Mouse (Mus musculus): ENCODE measurements around the gene Dedd2. TPM values are rescaled to one million over a fixed set of nuclear protein-coding genes. Genes with fewer than 3 reads are reported as not detected.

The Dedd2 gene
- polyA plus RNA-seq, 1 experiment from 2014 or later: 18.2 TPM

DNA sequence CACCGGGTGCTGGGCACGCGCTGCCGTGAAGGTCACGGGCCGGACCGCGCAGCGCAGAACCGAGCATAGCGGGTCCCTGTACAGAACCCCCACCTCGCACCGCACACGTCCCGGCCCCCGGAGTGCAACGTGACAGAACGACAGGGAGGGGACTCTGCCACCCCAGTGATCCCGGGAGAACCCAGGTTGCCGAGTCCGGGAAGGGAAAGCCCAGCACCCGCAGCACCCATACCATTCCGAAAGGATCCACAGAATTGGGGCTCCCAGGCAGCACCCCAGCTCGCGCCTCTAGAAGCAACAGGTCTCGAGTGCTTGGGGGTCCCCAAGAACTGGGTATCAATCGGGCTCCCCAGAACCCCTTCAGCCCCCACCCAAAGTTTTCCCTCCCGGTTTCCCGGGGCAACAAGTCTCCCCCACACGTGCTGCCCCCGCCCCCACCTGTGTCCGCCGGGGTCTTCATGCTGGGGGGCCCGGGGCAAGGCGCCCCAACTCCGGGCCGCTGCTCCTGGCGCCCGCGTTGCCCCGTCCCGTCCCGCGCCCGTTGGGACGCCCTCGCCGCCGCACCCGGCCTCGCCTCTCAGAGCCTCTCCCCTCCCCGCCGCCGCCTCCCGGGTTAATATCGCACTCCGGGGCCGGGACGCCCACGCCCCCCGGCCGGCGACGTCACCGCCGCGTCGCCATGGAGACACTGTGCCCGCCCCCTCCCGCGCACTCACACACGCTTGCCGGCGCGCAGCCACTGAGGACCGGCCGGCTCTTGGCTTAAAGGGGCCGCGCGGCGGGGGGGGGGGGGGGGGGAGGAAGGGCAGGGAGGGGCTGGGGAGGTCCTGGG lies 29.9 kb upstream of the Dedd2 start, which contains the start of gene Erf:
Gene Erf (minus strand): TSS at position 621 of the 832 bp plus-strand sequence.
- Histone ChIP-seq H3K27ac (ENCODE audit: low read length) (peak within 1 kb of the TSS; percentile 99), H3K4me2 (replicated peaks; ENCODE audit: low read depth, low read length) (peak within 1 kb of the TSS; percentile 79), H3K9ac (replicated peaks; ENCODE audit: low read depth) (peak within 1 kb of the TSS; percentile 91), H3K27me3 (replicated peaks; ENCODE audit: insufficient read depth, low read length) (no peaks in the 10 kb centered on the region), H3K9me3 (ENCODE audit: low read length) (no peaks in the 10 kb centered on the region), H3K4me1 (ENCODE audit: insufficient read depth, low read depth, low read length) (peaks cover 29% of the 10 kb centered on the region), H3K36me3 (ENCODE audit: insufficient read depth, low read length) (no peaks in the 10 kb centered on the region; the same call in 1 of the 2 replicates), H3K4me3 (ENCODE audit: low read depth, low read length) (peak within 1 kb of the TSS; percentile 93)
- peak; percentile 87 for ATAC-seq
- 1% methylated on average over 54 of the region's 81 CpGs for WGBS
- TF ChIP-seq EP300 (IDR thresholded peaks at IDR 0.05) (no peak), CTCF (IDR thresholded peaks at IDR 0.05) (no peak)
- DNase-seq (ENCODE audit: low spot score): peak; percentile 96

DNA sequence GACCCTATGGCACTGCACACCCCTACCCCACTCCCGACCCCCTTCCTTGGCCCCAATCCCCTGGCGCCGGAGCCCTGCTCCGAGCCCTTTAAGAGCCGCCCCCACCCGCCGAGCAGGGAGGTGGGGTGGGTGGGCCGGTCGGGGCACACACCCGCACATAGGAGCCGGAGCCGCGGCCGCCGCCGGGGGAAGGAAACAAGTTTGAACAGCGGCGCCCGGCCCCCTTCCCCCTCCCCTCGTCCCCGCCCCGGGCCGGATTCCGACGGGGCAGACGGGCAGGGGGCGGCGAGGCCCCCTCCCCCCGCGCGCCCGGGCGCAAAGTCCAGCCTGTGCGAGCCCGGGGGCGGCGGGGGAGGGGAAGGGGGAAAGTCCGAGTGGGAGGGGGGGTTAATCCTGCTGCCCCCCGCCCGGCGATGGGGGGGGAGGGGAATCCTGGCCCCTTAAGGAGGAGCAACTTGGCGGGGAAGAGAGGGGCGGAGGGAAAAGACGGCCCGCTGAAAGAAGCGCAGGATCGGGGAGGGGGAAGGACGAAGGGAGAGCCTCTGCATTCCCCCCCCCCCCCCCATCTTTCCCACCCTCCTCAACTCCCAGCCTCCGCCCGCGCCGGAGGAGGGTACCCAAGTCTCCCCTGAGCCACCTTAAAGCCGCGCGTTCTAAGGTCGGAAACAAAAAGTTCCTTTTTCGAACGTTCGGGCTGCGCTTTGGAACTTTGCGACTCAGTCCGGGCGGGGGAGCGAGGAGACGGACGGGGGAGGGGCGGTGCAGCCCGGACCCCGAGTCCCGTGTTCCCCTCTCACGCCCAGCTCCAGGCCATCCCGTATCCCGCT lies 29.1 kb upstream of the Dedd2 start:
- Histone ChIP-seq H3K27ac (ENCODE audit: low read length) (peak overlapping the region; percentile 99), H3K27me3 (replicated peaks; ENCODE audit: insufficient read depth, low read length) (no peaks in the 10 kb centered on the region), H3K9me3 (ENCODE audit: low read length) (no peaks in the 10 kb centered on the region), H3K4me3 (ENCODE audit: low read depth, low read length) (peak overlapping the region; percentile 93), H3K36me3 (ENCODE audit: insufficient read depth, low read length) (peaks cover 4% of the 10 kb centered on the region), H3K4me2 (replicated peaks; ENCODE audit: low read depth, low read length) (peak overlapping the region; percentile 79), H3K4me1 (ENCODE audit: insufficient read depth, low read depth, low read length) (peaks cover 29% of the 10 kb centered on the region), H3K9ac (replicated peaks; ENCODE audit: low read depth) (peak overlapping the region; percentile 91)
- DNase-seq (ENCODE audit: low spot score) (peak; percentile 92), ATAC-seq (peak; percentile 59)
- TF ChIP-seq EP300 (IDR thresholded peaks at IDR 0.05): no peak
- no peak for TF ChIP-seq CTCF (IDR thresholded peaks at IDR 0.05)
- under 1% methylated on average over 18 of the region's 73 CpGs for WGBS

DNA sequence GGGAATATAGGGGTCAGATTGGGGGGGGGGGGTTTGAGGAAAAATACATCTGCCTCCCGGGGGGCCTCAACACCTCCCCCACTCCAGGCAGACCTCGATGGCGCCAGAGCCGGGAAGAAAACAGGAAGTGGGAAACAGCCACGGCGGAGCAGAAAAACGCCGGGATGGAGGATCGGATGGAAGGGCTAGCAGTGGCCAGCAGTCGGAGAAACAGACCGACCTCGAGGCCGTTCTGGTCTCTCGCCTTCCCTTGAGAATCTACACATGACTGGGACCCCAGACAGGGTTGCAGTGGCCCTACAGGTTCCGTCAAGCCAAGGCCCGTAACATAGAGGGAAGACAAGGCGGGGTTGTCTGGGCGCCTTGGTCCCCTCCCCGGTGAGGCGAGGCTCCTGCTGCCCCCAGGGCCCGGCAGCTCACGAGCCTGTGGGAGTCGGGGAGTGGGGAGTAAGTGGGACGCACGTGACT lies 28.5 kb upstream of the Dedd2 start:
- peak overlapping the region; percentile 79 for H3K4me2 ChIP-seq (replicated peaks; ENCODE audit: low read depth, low read length)
- peak overlapping the region; percentile 93 for H3K4me3 ChIP-seq (ENCODE audit: low read depth, low read length)
- H3K9ac ChIP-seq (replicated peaks; ENCODE audit: low read depth): peak overlapping the region; percentile 91
- DNase-seq (ENCODE audit: low spot score) (peak; percentile 49), ATAC-seq (peak; percentile 2)
- peaks cover 4% of the 10 kb centered on the region for H3K36me3 ChIP-seq (ENCODE audit: insufficient read depth, low read length)
- H3K27ac ChIP-seq (ENCODE audit: low read length): peak overlapping the region; percentile 99
- TF ChIP-seq EP300 (IDR thresholded peaks at IDR 0.05) (0 out of 2 replicates have a peak, but pooled peaks have one; percentile 10), CTCF (IDR thresholded peaks at IDR 0.05) (no peak)
- under 1% methylated on average over 25 of the region's 25 CpGs for WGBS
- no peaks in the 10 kb centered on the region for H3K27me3 ChIP-seq (replicated peaks; ENCODE audit: insufficient read depth, low read length)
- H3K9me3 ChIP-seq (ENCODE audit: low read length): no peaks in the 10 kb centered on the region
- H3K4me1 ChIP-seq (ENCODE audit: insufficient read depth, low read depth, low read length): peaks cover 29% of the 10 kb centered on the region

DNA sequence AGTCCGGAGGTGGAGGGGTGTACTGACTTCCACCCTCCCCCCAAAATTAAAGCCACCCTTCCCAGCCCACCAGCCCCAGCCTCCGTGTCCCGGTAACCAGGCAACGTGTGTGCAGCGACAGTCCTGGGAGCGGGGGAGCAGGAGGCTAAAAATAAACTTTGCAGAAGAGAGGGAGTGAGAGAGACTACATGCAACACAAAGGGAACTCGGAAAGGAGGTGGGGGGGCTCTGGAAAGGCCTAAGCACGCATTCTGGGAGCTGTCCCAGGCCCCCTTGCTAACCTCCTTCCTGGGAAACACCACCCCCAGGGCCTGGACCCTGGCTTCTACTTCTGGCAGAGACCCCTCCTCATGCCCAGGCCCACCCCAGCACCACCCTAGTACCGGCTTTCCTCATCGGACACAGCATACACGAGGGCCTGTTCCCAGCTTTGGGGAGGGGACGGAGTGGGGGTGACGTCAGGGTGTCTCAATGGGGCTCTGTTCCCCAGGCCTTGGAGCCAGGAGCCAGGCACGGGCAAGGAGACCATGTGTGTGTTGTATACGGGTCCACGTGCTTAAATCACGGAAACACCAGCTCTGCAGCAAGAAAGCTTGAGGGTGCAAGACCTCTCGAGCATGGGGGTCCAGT lies 27.7 kb upstream of the Dedd2 start:
- ATAC-seq (no peak), DNase-seq (ENCODE audit: low spot score) (peak; percentile 63)
- TF ChIP-seq CTCF (IDR thresholded peaks at IDR 0.05) (no peak), EP300 (IDR thresholded peaks at IDR 0.05) (no peak)
- Histone ChIP-seq H3K27me3 (replicated peaks; ENCODE audit: insufficient read depth, low read length) (no peaks in the 10 kb centered on the region), H3K36me3 (ENCODE audit: insufficient read depth, low read length) (peaks cover 4% of the 10 kb centered on the region), H3K4me2 (replicated peaks; ENCODE audit: low read depth, low read length) (peak overlapping the region; percentile 79), H3K9me3 (ENCODE audit: low read length) (no peaks in the 10 kb centered on the region), H3K9ac (replicated peaks; ENCODE audit: low read depth) (peak overlapping the region; percentile 91), H3K27ac (ENCODE audit: low read length) (peak overlapping the region; percentile 99), H3K4me3 (ENCODE audit: low read depth, low read length) (peak overlapping the region; percentile 93), H3K4me1 (ENCODE audit: insufficient read depth, low read depth, low read length) (peaks cover 29% of the 10 kb centered on the region)
- WGBS: 1% methylated on average over 18 of the region's 18 CpGs

DNA sequence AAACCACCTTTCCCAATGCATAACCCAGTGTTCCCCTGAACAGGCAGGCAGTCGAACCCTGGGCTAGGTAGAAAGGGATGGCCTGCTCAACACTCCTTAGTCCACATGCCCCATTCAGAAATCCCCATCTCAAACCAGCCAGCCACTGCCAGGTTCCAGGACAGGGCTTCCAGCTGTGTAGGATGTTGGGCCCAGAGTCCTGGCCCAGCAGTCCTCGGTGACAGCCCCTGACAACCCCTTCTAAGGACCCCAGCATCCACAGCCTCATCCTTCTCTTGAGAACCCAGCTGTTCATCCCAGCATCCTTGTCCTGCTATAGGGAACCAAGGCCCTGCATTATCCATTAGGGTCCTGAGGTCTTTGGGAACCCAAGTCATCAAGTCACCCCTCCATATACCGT lies 27.1 kb upstream of the Dedd2 start:
- Histone ChIP-seq H3K4me3 (ENCODE audit: low read depth, low read length) (peak overlapping the region; percentile 93), H3K9me3 (ENCODE audit: low read length) (no peaks in the 10 kb centered on the region), H3K4me1 (ENCODE audit: insufficient read depth, low read depth, low read length) (peaks cover 29% of the 10 kb centered on the region), H3K4me2 (replicated peaks; ENCODE audit: low read depth, low read length) (peak overlapping the region; percentile 79), H3K27me3 (replicated peaks; ENCODE audit: insufficient read depth, low read length) (no peaks in the 10 kb centered on the region), H3K27ac (ENCODE audit: low read length) (peak overlapping the region; percentile 99; the same call in 1 of the 2 replicates), H3K9ac (replicated peaks; ENCODE audit: low read depth) (peak overlapping the region; percentile 91; the same call in 1 of the 2 replicates), H3K36me3 (ENCODE audit: insufficient read depth, low read length) (peaks cover 4% of the 10 kb centered on the region)
- WGBS: 6% methylated on average over 3 of the region's 3 CpGs
- no peak for TF ChIP-seq CTCF (IDR thresholded peaks at IDR 0.05)
- no peak for TF ChIP-seq EP300 (IDR thresholded peaks at IDR 0.05)
- no peak for ATAC-seq
- DNase-seq (ENCODE audit: low spot score): no peak
